Mouse (Mus musculus): ENCODE data around the gene Vamp2. TPM values are rescaled to one million over a fixed set of nuclear protein-coding genes. Genes with fewer than 3 reads are reported as not detected.

Vamp2 gene
- total RNA-seq, 1 experiment, result 7.1 TPM

DNA sequence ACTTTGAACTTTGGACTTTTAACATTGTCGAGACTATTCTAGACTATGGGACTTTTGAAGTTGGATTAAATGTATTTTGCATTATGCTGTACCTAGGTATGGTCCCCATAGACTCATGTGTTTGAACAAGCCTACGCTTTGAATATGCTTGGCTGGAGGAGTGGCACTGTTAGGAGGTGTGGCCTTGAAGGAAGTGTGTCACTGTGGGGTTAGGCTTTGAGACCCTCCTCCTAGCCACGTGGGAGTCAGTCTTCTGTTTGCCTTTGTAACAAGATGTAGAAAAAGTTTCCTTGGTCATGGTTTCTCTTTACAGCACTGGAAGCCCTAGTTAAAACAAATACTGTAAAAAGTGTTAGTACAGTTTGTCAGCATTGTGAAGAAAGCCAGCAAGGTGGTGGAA lies 34.4 kb upstream of the Vamp2 start:
- Histone ChIP-seq H3K4me1 (ENCODE audit: control insufficient read depth in 2 of 2, insufficient read depth in 2 of 2, low read length in 2 of 2, poor library complexity in 1 of 2) (no peaks in the 10 kb centered on the region), H3K4me3 (ENCODE audit: insufficient read depth in 1 of 2, low read depth in 1 of 2, low read length in 2 of 2, poor library complexity in 1 of 2, severe bottlenecking in 1 of 2) (no peak overlapping the region)

GRCm38 (mm10) chr11:69058265-69058664 lies 30.0 kb upstream of the Vamp2 start:
- Histone ChIP-seq H3K9ac (ENCODE audit: insufficient read depth, low read depth, low read length, poor library complexity, severe bottlenecking) (no peak overlapping the region), H3K4me1 (ENCODE audit: control insufficient read depth in 2 of 2, insufficient read depth in 2 of 2, low read length in 2 of 2, poor library complexity in 1 of 2) (no peaks in the 10 kb centered on the region; a peak in 1 of 4 replicates), H3K9me3 (ENCODE audit: control insufficient read depth, insufficient read depth, low read depth, low read length) (no peaks in the 10 kb centered on the region), H3K36me3 (ENCODE audit: control insufficient read depth, insufficient read depth, low read length, poor library complexity, severe bottlenecking) (no peaks in the 10 kb centered on the region), H3K27ac (ENCODE audit: insufficient read depth, low read depth, low read length, poor library complexity, severe bottlenecking) (no peak overlapping the region), H3K4me3 (ENCODE audit: insufficient read depth in 1 of 2, low read depth in 1 of 2, low read length in 2 of 2, poor library complexity in 1 of 2, severe bottlenecking in 1 of 2) (peak overlapping the region in 1 of 2 experiments; percentile 89; a peak in 2 of 4 replicates)
- TF ChIP-seq ZNF384 (IDR thresholded peaks at IDR 0.05; ENCODE audit: low read depth, low read length) (no peak), HCFC1 (IDR thresholded peaks at IDR 0.05; ENCODE audit: borderline replicate concordance, insufficient read depth, low read length) (no peak)
- in situ Hi-C loops (cut with MboI; ENCODE audit: low sequenced_read_pairs in 2 of 2, unreplicated experiment in 2 of 2), result no loop called here
- DNase-seq (ENCODE audit: low read depth, low spot score), result no peak

More for the DNA sequence above, 34.4 kb upstream of the Vamp2 start:
- in situ Hi-C loops (cut with MboI; ENCODE audit: low sequenced_read_pairs in 2 of 2, unreplicated experiment in 2 of 2), result no loop called here
- no peaks in the 10 kb centered on the region for H3K9me3 ChIP-seq (ENCODE audit: control insufficient read depth, insufficient read depth, low read depth, low read length)
- no peak overlapping the region for H3K27ac ChIP-seq (ENCODE audit: insufficient read depth, low read depth, low read length, poor library complexity, severe bottlenecking)
- H3K36me3 ChIP-seq (ENCODE audit: control insufficient read depth, insufficient read depth, low read length, poor library complexity, severe bottlenecking), result peaks cover 16% of the 10 kb centered on the region
- H3K9ac ChIP-seq (ENCODE audit: insufficient read depth, low read depth, low read length, poor library complexity, severe bottlenecking), result no peak overlapping the region
- no peak for TF ChIP-seq HCFC1 (IDR thresholded peaks at IDR 0.05; ENCODE audit: borderline replicate concordance, insufficient read depth, low read length)
- no peak for TF ChIP-seq CHD2 (IDR thresholded peaks at IDR 0.05; ENCODE audit: low read depth, low read length)
- TF ChIP-seq MAFK (IDR thresholded peaks at IDR 0.05; ENCODE audit: insufficient read depth, low read depth, low read length), result no peak
- no peak for DNase-seq (ENCODE audit: low read depth, low spot score)

GRCm38 (mm10) chr11:69058729-69059356 lies 29.4 kb upstream of the Vamp2 start:
- Histone ChIP-seq H3K27ac (ENCODE audit: insufficient read depth, low read depth, low read length, poor library complexity, severe bottlenecking) (no peak overlapping the region), H3K4me3 (ENCODE audit: insufficient read depth in 1 of 2, low read depth in 1 of 2, low read length in 2 of 2, poor library complexity in 1 of 2, severe bottlenecking in 1 of 2) (peak overlapping the region; percentile 82 to 89), H3K4me1 (ENCODE audit: control insufficient read depth in 2 of 2, insufficient read depth in 2 of 2, low read length in 2 of 2, poor library complexity in 1 of 2) (no peaks in the 10 kb centered on the region; a peak in 1 of 4 replicates), H3K36me3 (ENCODE audit: control insufficient read depth, insufficient read depth, low read length, poor library complexity, severe bottlenecking) (no peaks in the 10 kb centered on the region), H3K9ac (ENCODE audit: insufficient read depth, low read depth, low read length, poor library complexity, severe bottlenecking) (peak overlapping the region; percentile 77), H3K9me3 (ENCODE audit: control insufficient read depth, insufficient read depth, low read depth, low read length) (no peaks in the 10 kb centered on the region)
- TF ChIP-seq HCFC1 (IDR thresholded peaks at IDR 0.05; ENCODE audit: borderline replicate concordance, insufficient read depth, low read length) (no peak), ZNF384 (IDR thresholded peaks at IDR 0.05; ENCODE audit: low read depth, low read length) (no peak), CHD2 (IDR thresholded peaks at IDR 0.05; ENCODE audit: low read depth, low read length) (no peak), MAFK (IDR thresholded peaks at IDR 0.05; ENCODE audit: insufficient read depth, low read depth, low read length) (no peak), ZC3H11A (IDR thresholded peaks at IDR 0.05; ENCODE audit: borderline replicate concordance, low read depth, low read length) (no peak)
- in situ Hi-C loops (cut with MboI; ENCODE audit: low sequenced_read_pairs in 2 of 2, unreplicated experiment in 2 of 2), result no loop called here
- no peak for DNase-seq (ENCODE audit: low read depth, low spot score)

GRCm38 (mm10) chr11:69059357-69059974 lies 28.8 kb upstream of the Vamp2 start, which contains the start of gene Borcs6:
TSS of gene Borcs6 (plus strand) at chr11:69059717.
- no peak within 1 kb of the TSS for H3K27ac ChIP-seq (ENCODE audit: insufficient read depth, low read depth, low read length, poor library complexity, severe bottlenecking)
- TF ChIP-seq MAFK (IDR thresholded peaks at IDR 0.05; ENCODE audit: insufficient read depth, low read depth, low read length) (no peak), CHD2 (IDR thresholded peaks at IDR 0.05; ENCODE audit: low read depth, low read length) (no peak), HCFC1 (IDR thresholded peaks at IDR 0.05; ENCODE audit: borderline replicate concordance, insufficient read depth, low read length) (0 out of 2 replicates have a peak, but pooled peaks have one; percentile 38)
- H3K9ac ChIP-seq (ENCODE audit: insufficient read depth, low read depth, low read length, poor library complexity, severe bottlenecking), result peak within 1 kb of the TSS; percentile 77
- in situ Hi-C loops (cut with MboI; ENCODE audit: low sequenced_read_pairs in 2 of 2, unreplicated experiment in 2 of 2), result no loop called here
- H3K4me3 ChIP-seq (ENCODE audit: insufficient read depth in 1 of 2, low read depth in 1 of 2, low read length in 2 of 2, poor library complexity in 1 of 2, severe bottlenecking in 1 of 2), result peak within 1 kb of the TSS; percentile 82 to 89
- no peaks in the 10 kb centered on the region for H3K9me3 ChIP-seq (ENCODE audit: control insufficient read depth, insufficient read depth, low read depth, low read length)
- DNase-seq (ENCODE audit: low read depth, low spot score), result peak; percentile 90
- no peaks in the 10 kb centered on the region for H3K36me3 ChIP-seq (ENCODE audit: control insufficient read depth, insufficient read depth, low read length, poor library complexity, severe bottlenecking)
- H3K4me1 ChIP-seq (ENCODE audit: control insufficient read depth in 2 of 2, insufficient read depth in 2 of 2, low read length in 2 of 2, poor library complexity in 1 of 2), result no peaks in the 10 kb centered on the region; a peak in 1 of 4 replicates
